Mouse (Mus musculus) kidney, adult 2 months (tissue): ENCODE measurements at regions not wholly inside any gene's neighbourhood (a gene's known extent, or its start where the extent isn't known, plus 50 kb on each side); places are given as distances from the start of the nearest gene placed in this dataset.

Source experiments
- DNase-seq: peaks from one replicate; pipeline ENCODE4 v3.0.0; 2021
- H3K27ac ChIP-seq: fragments of 200-500 bp; 2 replicates; pipeline ENCODE4 v1.5.1; 2012; ENCODE audit warnings: low read depth, low read length, control low read depth, inconsistent platforms; ENCODE audit not compliant: insufficient read depth
- H3K27me3 ChIP-seq: fragments of 200-500 bp; replicated peaks from 2 replicates; pipeline ENCODE4 v1.6.1; 2012; ENCODE audit warnings: mild to moderate bottlenecking, moderate library complexity, low read length, inconsistent platforms; ENCODE audit not compliant: control insufficient read depth, insufficient read depth
- H3K36me3 ChIP-seq: fragments of 200-500 bp; 2 replicates; pipeline ENCODE4 v1.6.1; 2012; ENCODE audit warnings: mild to moderate bottlenecking, moderate library complexity, low read length, inconsistent platforms; ENCODE audit not compliant: control insufficient read depth, insufficient read depth
- H3K4me1 ChIP-seq: fragments of 200-500 bp; 2 replicates; pipeline ENCODE4 v1.6.1; 2011; ENCODE audit warnings: low read length; ENCODE audit not compliant: control insufficient read depth, insufficient read depth
- H3K4me3 ChIP-seq: fragments of 200-500 bp; 2 replicates; pipeline ENCODE4 v1.5.1; 2011; ENCODE audit warnings: mild to moderate bottlenecking, low read depth, low read length, control low read depth; ENCODE audit not compliant: insufficient read depth
- CTCF ChIP-seq: fragments of 200-500 bp; conservative IDR thresholded peaks from 2 replicates; pipeline ENCODE4 v1.5.1; 2011; ENCODE audit warnings: low read depth, mild to moderate bottlenecking, control low read depth, low read length, moderate library complexity, mixed read lengths; ENCODE audit not compliant: insufficient read depth, insufficient read length
- POLR2A ChIP-seq: fragments of 200-500 bp; IDR thresholded peaks from one replicate; pipeline ENCODE4 v1.6.1; 2011; ENCODE audit warnings: low read depth, low read length, control low read depth
- WGBS: fragments of 180-500 bp; shearing (Covaris S2); methylation state at CpG from one replicate; pipeline ENCODE4 v1.1.7; 2018; 5-methylcytosine and 5-hydroxymethylcytosine counted together

GRCm38 (mm10) chr1:100878065-100878464 is 1105.5 kb downstream of the Cntnap5b start:
- Histone ChIP-seq H3K27ac (no peak overlapping the region), H3K4me3 (no peak overlapping the region), H3K4me1 (no peaks in the 10 kb centered on the region), H3K27me3 (no peaks in the 10 kb centered on the region), H3K36me3 (no peaks in the 10 kb centered on the region)
- no peak for DNase-seq
- TF ChIP-seq POLR2A (no peak), CTCF (no peak)
- WGBS: 27% methylated on average over 1 of the region's 1 CpGs

- 39% methylated on average over 2 of the region's 2 CpGs for WGBS
- TF ChIP-seq CTCF (peak; percentile 25; the same call in 1 of the 2 replicates), POLR2A (no peak)
- no peak overlapping the region for H3K27ac ChIP-seq
- H3K36me3 ChIP-seq: no peaks in the 10 kb centered on the region
- H3K27me3 ChIP-seq: no peaks in the 10 kb centered on the region
- no peak for DNase-seq
- no peaks in the 10 kb centered on the region for H3K4me1 ChIP-seq
- no peak overlapping the region for H3K4me3 ChIP-seq
These were observed 1114.8 kb downstream of the Cntnap5b start for GRCm38 (mm10) chr1:100887336-100887735.

- TF ChIP-seq CTCF (no peak), POLR2A (no peak)
- no peak for DNase-seq
- Histone ChIP-seq H3K4me1 (no peaks in the 10 kb centered on the region), H3K27ac (no peak overlapping the region), H3K4me3 (no peak overlapping the region), H3K27me3 (no peaks in the 10 kb centered on the region), H3K36me3 (no peaks in the 10 kb centered on the region)
- WGBS: 73% methylated on average over 1 of the region's 1 CpGs
These were observed 1115.8 kb downstream of the Cntnap5b start for GRCm38 (mm10) chr1:100888337-100888736.

GRCm38 (mm10) chr1:100922833-100923232 is 1150.3 kb downstream of the Cntnap5b start:
- H3K4me1 ChIP-seq: no peaks in the 10 kb centered on the region
- H3K27me3 ChIP-seq: no peaks in the 10 kb centered on the region
- H3K36me3 ChIP-seq: no peaks in the 10 kb centered on the region
- DNase-seq: no peak
- no peak overlapping the region for H3K4me3 ChIP-seq
- H3K27ac ChIP-seq: no peak overlapping the region
- TF ChIP-seq CTCF: no peak
- no peak for TF ChIP-seq POLR2A

GRCm38 (mm10) chr1:100928171-100928771 is 1155.7 kb downstream of the Cntnap5b start:
- H3K4me3 ChIP-seq: no peak overlapping the region
- TF ChIP-seq CTCF: no peak
- TF ChIP-seq POLR2A: no peak
- H3K4me1 ChIP-seq: no peaks in the 10 kb centered on the region
- no peaks in the 10 kb centered on the region for H3K36me3 ChIP-seq
- no peak for DNase-seq
- H3K27me3 ChIP-seq: no peaks in the 10 kb centered on the region
- WGBS: 36% methylated on average over 1 of the region's 1 CpGs
- H3K27ac ChIP-seq: no peak overlapping the region

- no peak overlapping the region for H3K4me3 ChIP-seq
- H3K27ac ChIP-seq: no peak overlapping the region
- no peaks in the 10 kb centered on the region for H3K4me1 ChIP-seq
- H3K27me3 ChIP-seq: no peaks in the 10 kb centered on the region
- TF ChIP-seq POLR2A (no peak), CTCF (no peak)
- H3K36me3 ChIP-seq: no peaks in the 10 kb centered on the region
- DNase-seq: no peak
These were observed 1194.7 kb downstream of the Cntnap5b start for GRCm38 (mm10) chr1:100967254-100967653.

GRCm38 (mm10) chr1:100971361-100971760 is 1198.8 kb downstream of the Cntnap5b start:
- H3K4me3 ChIP-seq: no peak overlapping the region
- TF ChIP-seq CTCF (no peak), POLR2A (no peak)
- WGBS: 62% methylated on average over 1 of the region's 1 CpGs
- H3K4me1 ChIP-seq: no peaks in the 10 kb centered on the region
- H3K27me3 ChIP-seq: no peaks in the 10 kb centered on the region
- no peak overlapping the region for H3K27ac ChIP-seq
- DNase-seq: no peak
- no peaks in the 10 kb centered on the region for H3K36me3 ChIP-seq
